Mouse (Mus musculus) megakaryocyte, embryonic 14.5 days (primary cell): ENCODE measurements at regions not wholly inside any gene's neighbourhood (a gene's known extent, or its start where the extent isn't known, plus 50 kb on each side); places are given as distances from the start of the nearest gene placed in this dataset.

ENCODE experiments used
- FLI1 ChIP-seq: IDR thresholded peaks from 2 replicates; pipeline ENCODE4 v1.6.1; 2012; ENCODE audit warnings: low read length, inconsistent platforms, mixed read lengths
- GATA1 ChIP-seq: IDR thresholded peaks from 3 replicates; pipeline ENCODE4 v1.6.1; 2012; ENCODE audit warnings: mixed read lengths, low read length, inconsistent platforms, borderline replicate concordance

GRCm38 (mm10) chr6:49924296-49924695 lies 101.8 kb downstream of the Npy start:
- TF ChIP-seq GATA1: no peak
- TF ChIP-seq FLI1: no peak
